8 mouse cellular contexts compared by ENCODE assay signal in genomic region chr12:110484824-110485584, GRCm38 (mm10). TPM values are rescaled to one million over a fixed set of nuclear protein-coding genes. Genes with fewer than 3 reads are reported as not detected.
DNase-seq lines count a peak whose midpoint lies in the region; ATAC-seq and TF ChIP-seq lines count a peak whose summit lies in the region.

No protein-coding gene starts in this region.

- peak overlapping the region; percentile 65 for H3K4me3 ChIP-seq in heart, adult 2 months
- H3K4me3 ChIP-seq in embryonic facial prominence, embryonic 14.5 days (ENCODE audit: low read depth, low read length) = peak overlapping the region; percentile 72
- peak overlapping the region; percentile 77 for H3K4me3 ChIP-seq in limb, embryonic 10.5 days
- H3K4me3 ChIP-seq in neural tube, embryonic 11.5 days (ENCODE audit: low read depth, low read length) = peak overlapping the region; percentile 68

- intact Hi-C loops in heart, adult 2 months (cut with DNase I) = no loop called here

- H3K27ac ChIP-seq in heart, adult 2 months = peak overlapping the region; percentile 93
- peak overlapping the region; percentile 99 for H3K27ac ChIP-seq in embryonic facial prominence, embryonic 14.5 days (replicated peaks; ENCODE audit: low read depth, low read length)
- H3K27ac ChIP-seq in limb, embryonic 10.5 days = peak overlapping the region; percentile 97
- H3K27ac ChIP-seq in neural tube, embryonic 11.5 days (ENCODE audit: low read depth, low read length) = peak overlapping the region; percentile 98

- peak; percentile 10 for ATAC-seq in CD4-positive, CD25-positive, alpha-beta regulatory T cell, adult 4 months
- peak; percentile 19 for ATAC-seq in embryonic facial prominence, embryonic 14.5 days (ENCODE audit: low read depth)
- peak; percentile 35 for ATAC-seq in neural tube, embryonic 11.5 days (ENCODE audit: insufficient read depth, low FRiP score, low TSS enrichment)

- H3K9ac ChIP-seq in heart, adult 2 months (ENCODE audit: low read depth, low read length) = peak overlapping the region; percentile 84
- H3K9ac ChIP-seq in embryonic facial prominence, embryonic 14.5 days (ENCODE audit: low read depth, low read length) = peak overlapping the region; percentile 86
- H3K9ac ChIP-seq in neural tube, embryonic 11.5 days (ENCODE audit: low read length) = peak overlapping the region; percentile 75

- no peak for TF ChIP-seq POLR2A in heart, adult 2 months (IDR thresholded peaks at IDR 0.05; ENCODE audit: insufficient read depth, low read depth, low read length)

- peak overlapping the region; percentile 73 for H3K4me2 ChIP-seq in embryonic facial prominence, embryonic 14.5 days (ENCODE audit: low read depth, low read length)
- peak overlapping the region; percentile 75 for H3K4me2 ChIP-seq in neural tube, embryonic 11.5 days (ENCODE audit: low read depth)

- peaks cover 24% of the 10 kb centered on the region for H3K4me1 ChIP-seq in heart, adult 2 months (ENCODE audit: control insufficient read depth, insufficient read depth, low read length)
- H3K4me1 ChIP-seq in embryonic facial prominence, embryonic 14.5 days (ENCODE audit: control insufficient read depth, insufficient read depth, low read length) = peaks cover 10% of the 10 kb centered on the region
- H3K4me1 ChIP-seq in limb, embryonic 10.5 days = peaks cover 38% of the 10 kb centered on the region
- H3K4me1 ChIP-seq in neural tube, embryonic 11.5 days (ENCODE audit: control insufficient read depth, insufficient read depth, low read length) = peaks cover 18% of the 10 kb centered on the region

- no peak for TF ChIP-seq EP300 in heart, adult 2 months (IDR thresholded peaks at IDR 0.05; ENCODE audit: insufficient read depth, low read depth, low read length)

- 3% methylated on average over 17 of the region's 17 CpGs for WGBS in heart, adult 2 months
- 4% methylated on average over 17 of the region's 17 CpGs for whole genome bisulfite sequencing in embryonic facial prominence, embryonic 14.5 days
- 4% methylated on average over 17 of the region's 17 CpGs for WGBS in limb, embryonic 10.5 days
- WGBS in neural tube, embryonic 11.5 days = 2% methylated on average over 17 of the region's 17 CpGs

- H3K79me2 ChIP-seq in heart, adult 2 months (replicated peaks; ENCODE audit: control insufficient read depth, insufficient read depth, low read length) = peaks cover 7% of the 10 kb centered on the region

- TF ChIP-seq CTCF in heart, adult 2 months (IDR thresholded peaks at IDR 0.05) = no peak

- H3K27me3 ChIP-seq in heart, adult 2 months (ENCODE audit: control insufficient read depth, insufficient read depth, low read length) = no peaks in the 10 kb centered on the region
- H3K27me3 ChIP-seq in embryonic facial prominence, embryonic 14.5 days (replicated peaks; ENCODE audit: control insufficient read depth, insufficient read depth, low read length) = no peaks in the 10 kb centered on the region
- H3K27me3 ChIP-seq in limb, embryonic 10.5 days (ENCODE audit: low read depth, poor library complexity, severe bottlenecking) = no peaks in the 10 kb centered on the region
- no peaks in the 10 kb centered on the region for H3K27me3 ChIP-seq in neural tube, embryonic 11.5 days (ENCODE audit: control insufficient read depth, insufficient read depth, low read length)

- no peaks in the 10 kb centered on the region; the same call in 1 of the 2 replicates for H3K36me3 ChIP-seq in heart, adult 2 months (ENCODE audit: control insufficient read depth, insufficient read depth, low read length)
- peaks cover 17% of the 10 kb centered on the region; the same call in 1 of the 2 replicates for H3K36me3 ChIP-seq in embryonic facial prominence, embryonic 14.5 days (ENCODE audit: control insufficient read depth, insufficient read depth, low read length)
- H3K36me3 ChIP-seq in limb, embryonic 10.5 days = peaks cover 29% of the 10 kb centered on the region
- no peaks in the 10 kb centered on the region for H3K36me3 ChIP-seq in neural tube, embryonic 11.5 days (ENCODE audit: control insufficient read depth, insufficient read depth, low read length)

- peak in 1 of 2 experiments; percentile 21 for DNase-seq in heart, adult 2 months
- no peak for DNase-seq in heart, adult 11 months
- no peak for DNase-seq in embryonic facial prominence, embryonic 14.5 days (ENCODE audit: low spot score)
- DNase-seq in limb, embryonic 10.5 days (ENCODE audit: low spot score) = no peak
- peak; percentile 23 for DNase-seq in neural tube, embryonic 11.5 days (ENCODE audit: low spot score)
- DNase-seq in adrenal gland, adult 8-10 months = no peak
- no peak for DNase-seq in gastrocnemius, postnatal 10 days

- H3K9me3 ChIP-seq in embryonic facial prominence, embryonic 14.5 days (ENCODE audit: control insufficient read depth, low read length) = no peaks in the 10 kb centered on the region
- no peaks in the 10 kb centered on the region for H3K9me3 ChIP-seq in limb, embryonic 10.5 days (replicated peaks)
- H3K9me3 ChIP-seq in neural tube, embryonic 11.5 days (ENCODE audit: control insufficient read depth, low read length) = no peaks in the 10 kb centered on the region

RNA-seq across cellular contexts. Expression of gene Ppp2r5c, which starts 38.1 kb away (rescaled TPM):
- 10 to 100 TPM; 90.9 to 93.7 TPM for total RNA-seq in heart, adult 2 months (2021)
- polyA plus RNA-seq in heart, adult 2 months (2012; rRNA removed) = 41.7 and 73.9 TPM in 2 replicates
- 100 to 1,000 TPM; 490 to 635 TPM for polyA plus RNA-seq in CD4-positive, CD25-positive, alpha-beta regulatory T cell, adult 4 months (2017; shearing (Covaris generic))
- 133 and 155 TPM in 2 replicates for polyA plus RNA-seq in embryonic facial prominence, embryonic 14.5 days (2014; fragmentation: Nextera tagmentation; extraction: Ambion mirVana)
- 136 and 148 TPM in 2 replicates for polyA plus RNA-seq in limb, embryonic 10.5 days (2016; fragmentation: Nextera tagmentation; extraction: Ambion mirVana)
- polyA plus RNA-seq in neural tube, embryonic 11.5 days (2014; fragmentation: Nextera tagmentation; extraction: Ambion mirVana) = 164 and 170 TPM in 2 replicates
- 100 to 1,000 TPM; 106 to 141 (median 127) TPM for total RNA-seq in adrenal gland, adult 8-10 months (2022)
- total RNA-seq in gastrocnemius, postnatal 10 days (2021) = 10 to 100 TPM; 69.5 to 75.7 TPM
